Mouse (Mus musculus): ENCODE measurements around the gene Gm17416. TPM values are rescaled to one million over a fixed set of nuclear protein-coding genes. Genes with fewer than 3 reads are reported as not detected.

Gm17416 gene
- polyA plus RNA-seq (2012; rRNA removed): not detected in 2 replicates

DNA sequence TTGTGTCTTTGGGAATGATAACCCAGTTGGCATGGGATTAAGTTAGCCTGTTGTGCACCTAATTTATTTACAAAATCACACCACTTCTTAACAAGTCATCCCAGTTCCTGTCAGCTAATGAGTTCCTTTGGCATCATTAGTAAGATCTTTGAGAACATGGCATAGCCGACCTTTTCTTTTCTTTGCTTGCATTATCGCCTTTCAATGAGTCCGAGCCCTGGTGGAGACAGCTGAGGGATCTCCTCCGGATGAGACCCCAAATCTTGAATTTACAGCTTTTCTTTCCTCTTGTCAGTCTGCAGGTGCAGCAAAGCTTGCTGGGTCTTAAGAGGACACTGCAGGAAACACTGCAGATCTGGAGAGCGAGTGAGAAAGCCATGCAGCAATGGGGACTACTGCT lies at the start of gene Gm17416:
Gene Gm17416 (plus strand): TSS at position 301 of the 400 bp plus-strand sequence.

DNA sequence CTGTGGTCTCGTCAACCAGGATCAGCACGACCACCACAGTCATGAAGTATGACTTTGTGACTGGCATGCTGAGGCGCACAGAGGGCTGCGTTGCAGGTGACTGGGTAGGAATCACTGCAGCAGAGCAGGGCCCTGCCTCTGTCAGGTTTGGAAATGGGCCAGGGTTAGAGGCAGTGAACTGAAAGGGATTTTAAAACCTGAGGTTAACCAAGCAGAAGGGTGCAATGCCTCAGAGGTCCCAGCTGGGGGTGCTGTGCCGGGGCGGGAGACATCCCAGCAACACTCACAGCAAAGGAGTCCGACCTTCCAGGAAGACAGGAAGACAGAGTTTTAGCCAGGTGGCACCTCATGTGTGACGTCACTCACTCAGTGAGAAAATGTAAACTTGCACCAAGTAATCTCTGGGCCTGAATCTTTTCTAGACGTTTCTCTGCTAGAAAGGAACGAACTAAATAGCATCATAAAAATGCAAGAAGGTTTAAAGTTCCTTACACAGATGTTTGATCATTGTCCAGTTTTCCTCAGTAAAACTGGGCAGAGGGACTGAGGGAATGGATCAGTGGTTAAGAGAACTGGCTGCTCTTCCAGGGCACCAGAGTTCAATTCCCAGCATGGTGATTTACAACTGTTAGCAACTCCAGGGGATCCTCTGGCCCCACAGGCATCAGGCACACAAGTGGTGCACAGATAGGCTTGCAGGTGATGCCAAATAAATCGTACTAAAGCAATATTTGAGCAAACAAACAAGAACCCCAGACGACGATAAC lies 29.0 kb upstream of the Gm17416 start, which contains the start of gene Defb29:
Gene Defb29 (minus strand): TSS at position 155 of the 767 bp plus-strand sequence.

GRCm38 (mm10) chr2:152572114-152572794 lies 3.1 kb downstream of the Gm17416 start, which contains the start of gene Defb21:
Defb21 (plus strand) TSS chr2:152572744.

GRCm38 (mm10) chr2:152580107-152580506 lies 11.0 kb downstream of the Gm17416 start, which contains the start of gene Defb19:
Defb19 (minus strand) TSS chr2:152580312.

GRCm38 (mm10) chr2:152599299-152599698 lies 30.2 kb downstream of the Gm17416 start, which contains the start of gene Defb45:
Defb45 (minus strand) TSS chr2:152599399.

DNA sequence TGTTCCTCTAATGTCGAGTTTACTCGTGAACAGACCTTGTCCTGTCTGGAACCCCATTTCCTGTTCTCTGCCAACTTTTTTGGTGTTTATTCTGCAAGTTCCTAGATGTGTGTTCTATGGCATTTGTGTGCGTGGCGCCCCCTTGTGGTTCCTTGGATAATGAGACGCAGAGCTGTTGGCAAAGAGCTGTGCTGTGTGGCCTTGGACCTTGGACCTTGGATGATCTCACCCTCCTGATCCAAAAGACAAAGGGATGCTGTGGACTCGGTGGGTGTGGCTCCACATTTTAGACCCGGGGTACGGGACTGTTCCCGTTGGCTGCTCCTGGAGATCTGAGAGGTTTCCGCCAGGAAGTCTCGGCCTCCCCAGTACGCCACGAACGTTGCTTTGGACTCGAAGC lies 34.9 kb downstream of the Gm17416 start, which contains the start of gene Defb36:
Gene Defb36 (plus strand): TSS at position 271 of the 400 bp plus-strand sequence.

Other genes starting within 250 kb of the Gm17416 start
- 89.9 and 100 TPM in 2 replicates for gene Rbck1, start 236.7 kb upstream of the Gm17416 start, polyA plus RNA-seq (2012; rRNA removed)
- 1.5 and 3.1 TPM in 2 replicates for gene Trib3, start 225.3 kb upstream of the Gm17416 start, polyA plus RNA-seq (2012; rRNA removed)
- 0.22 and 0.56 TPM in 2 replicates for gene Nrsn2, start 192.7 kb upstream of the Gm17416 start, polyA plus RNA-seq (2012; rRNA removed)
- 3.7 and 4.3 TPM in 2 replicates for gene Sox12, start 171.3 kb upstream of the Gm17416 start, polyA plus RNA-seq (2012; rRNA removed)
- gene Zcchc3, start 154.3 kb upstream of the Gm17416 start, polyA plus RNA-seq (2012; rRNA removed): 1.3 and 1.4 TPM in 2 replicates
- gene 6820408C15Rik, start 153.8 kb upstream of the Gm17416 start, polyA plus RNA-seq (2012; rRNA removed): 0.26 TPM in 1 of 2 replicates, not detected in the other
- 0.23 TPM in 1 of 2 replicates, not detected in the other for gene Defb23, start 104.7 kb upstream of the Gm17416 start, polyA plus RNA-seq (2012; rRNA removed)
- 1.2 TPM in 1 of 2 replicates, not detected in the other for gene Defb20, start 92.3 kb upstream of the Gm17416 start, polyA plus RNA-seq (2012; rRNA removed)
- gene Defb22, start 79.2 kb upstream of the Gm17416 start, polyA plus RNA-seq (2012; rRNA removed): 0.31 TPM in 1 of 2 replicates, not detected in the other
- gene Defb26, start 57.6 kb upstream of the Gm17416 start, polyA plus RNA-seq (2012; rRNA removed): not detected in 2 replicates
- 0.39 TPM in 1 of 2 replicates, not detected in the other for gene Defb28, start 51.1 kb upstream of the Gm17416 start, polyA plus RNA-seq (2012; rRNA removed)
- gene Defb29, start 29.2 kb upstream of the Gm17416 start, polyA plus RNA-seq (2012; rRNA removed): not detected in 2 replicates
- not detected in 2 replicates for gene Defb21, start 3.4 kb downstream of the Gm17416 start, polyA plus RNA-seq (2012; rRNA removed)
- not detected in 2 replicates for gene Defb19, start 11.0 kb downstream of the Gm17416 start, polyA plus RNA-seq (2012; rRNA removed)
- gene Defb45, start 30.1 kb downstream of the Gm17416 start, polyA plus RNA-seq (2012; rRNA removed): not detected in 2 replicates
- gene Defb36, start 35.0 kb downstream of the Gm17416 start, polyA plus RNA-seq (2012; rRNA removed): not detected in 2 replicates
- gene Defb25, start 53.7 kb downstream of the Gm17416 start, polyA plus RNA-seq (2012; rRNA removed): 3.2 TPM in 1 of 2 replicates, not detected in the other
- gene Rem1, start 57.6 kb downstream of the Gm17416 start, polyA plus RNA-seq (2012; rRNA removed): 6.7 and 10.2 TPM in 2 replicates
- gene H13, start 100.1 kb downstream of the Gm17416 start, polyA plus RNA-seq (2012; rRNA removed): 70.4 and 121 TPM in 2 replicates
- gene Mcts2, start 117.7 kb downstream of the Gm17416 start, polyA plus RNA-seq (2012; rRNA removed): 0.67 and 1.0 TPM in 2 replicates
- 694 and 877 TPM in 2 replicates for gene Id1, start 166.9 kb downstream of the Gm17416 start, polyA plus RNA-seq (2012; rRNA removed)
- gene Cox4i2, start 184.8 kb downstream of the Gm17416 start, polyA plus RNA-seq (2012; rRNA removed): 1.8 and 3.3 TPM in 2 replicates